ENCODE assay signal across 10 mouse cellular contexts in the genomic region with DNA sequence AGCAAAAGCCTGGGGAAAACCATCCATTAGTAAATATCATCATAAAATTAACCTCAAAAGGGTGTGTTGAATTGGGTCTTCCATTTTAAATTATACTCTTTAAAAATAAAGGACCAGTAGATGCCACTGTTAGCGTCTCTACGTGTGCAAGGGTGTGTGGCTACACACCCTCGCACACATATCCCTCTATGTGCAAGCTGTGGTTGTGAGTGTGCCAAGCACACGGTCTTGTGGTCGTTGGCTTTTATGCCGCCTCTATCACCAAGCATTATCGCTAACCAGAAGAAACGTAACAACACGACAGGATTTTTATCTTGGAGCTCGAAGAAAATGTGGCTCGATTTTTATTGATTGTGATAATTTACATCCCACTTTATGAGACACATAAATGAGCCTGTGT. TPM values are rescaled to one million over a fixed set of nuclear protein-coding genes. Genes with fewer than 3 reads are reported as not detected.
DNase-seq lines count a peak whose midpoint lies in the region; ATAC-seq and TF ChIP-seq lines count a peak whose summit lies in the region.
"Had no signal": no experiment of that assay in that cellular context is flagged by ENCODE, and none has a peak within 500 bp of the region (broad histone marks: within the 10 kb centered on the region; RNA-seq: fewer than 3 reads in every experiment).

No protein-coding gene starts in this region.

- peak overlapping the region; percentile 100 for H3K27ac ChIP-seq in heart, postnatal 0 days (ENCODE audit: low read depth)
- peak overlapping the region; percentile 98; the same call in 1 of the 2 replicates for H3K27ac ChIP-seq in embryonic facial prominence, embryonic 13.5 days
- H3K27ac ChIP-seq in hindbrain, embryonic 13.5 days, result no peak overlapping the region; the same call in 1 of the 2 replicates
- peak overlapping the region; percentile 99; the same call in 1 of the 2 replicates for H3K27ac ChIP-seq in midbrain, embryonic 10.5 days (replicated peaks)
- no peak overlapping the region for H3K27ac ChIP-seq in kidney, embryonic 16.5 days (ENCODE audit: low read length)

- peaks cover 24% of the 10 kb centered on the region; the same call in 1 of the 2 replicates for H3K4me1 ChIP-seq in heart, postnatal 0 days (ENCODE audit: control insufficient read depth, insufficient read depth)
- peaks cover 38% of the 10 kb centered on the region for H3K4me1 ChIP-seq in embryonic facial prominence, embryonic 13.5 days
- H3K4me1 ChIP-seq in hindbrain, embryonic 13.5 days (replicated peaks), result peaks cover 44% of the 10 kb centered on the region
- peaks cover 62% of the 10 kb centered on the region for H3K4me1 ChIP-seq in midbrain, embryonic 10.5 days
- peaks cover 32% of the 10 kb centered on the region for H3K4me1 ChIP-seq in kidney, embryonic 16.5 days (ENCODE audit: insufficient read depth, low read length)

- TF ChIP-seq CTCF in heart, postnatal 0 days (IDR thresholded peaks at IDR 0.05; ENCODE audit: low read depth), result no peak

- H3K4me3 ChIP-seq in heart, postnatal 0 days (ENCODE audit: low read depth, low read length), result no peak overlapping the region
- H3K4me3 ChIP-seq in embryonic facial prominence, embryonic 13.5 days, result no peak overlapping the region
- H3K4me3 ChIP-seq in hindbrain, embryonic 13.5 days, result no peak overlapping the region
- peak overlapping the region; percentile 94 for H3K4me3 ChIP-seq in midbrain, embryonic 10.5 days
- H3K4me3 ChIP-seq in kidney, embryonic 16.5 days (ENCODE audit: low read length), result no peak overlapping the region

- H3K36me3 ChIP-seq in heart, postnatal 0 days (replicated peaks; ENCODE audit: control insufficient read depth, insufficient read depth, low read length), result peaks cover 6% of the 10 kb centered on the region
- peaks cover 12% of the 10 kb centered on the region for H3K36me3 ChIP-seq in embryonic facial prominence, embryonic 13.5 days
- H3K36me3 ChIP-seq in hindbrain, embryonic 13.5 days, result no peaks in the 10 kb centered on the region
- H3K36me3 ChIP-seq in midbrain, embryonic 10.5 days, result peaks cover 15% of the 10 kb centered on the region
- peaks cover 3% of the 10 kb centered on the region; the same call in 1 of the 2 replicates for H3K36me3 ChIP-seq in kidney, embryonic 16.5 days (ENCODE audit: insufficient read depth, low read length)

- H3K9me3 ChIP-seq in heart, postnatal 0 days (replicated peaks; ENCODE audit: control insufficient read depth, low read length), result no peaks in the 10 kb centered on the region
- no peaks in the 10 kb centered on the region for H3K9me3 ChIP-seq in embryonic facial prominence, embryonic 13.5 days
- no peaks in the 10 kb centered on the region for H3K9me3 ChIP-seq in hindbrain, embryonic 13.5 days
- H3K9me3 ChIP-seq in midbrain, embryonic 10.5 days (replicated peaks), result no peaks in the 10 kb centered on the region
- H3K9me3 ChIP-seq in kidney, embryonic 16.5 days (ENCODE audit: low read length), result no peaks in the 10 kb centered on the region

- DNase-seq in heart, postnatal 0 days (ENCODE audit: low spot score), result no peak
- no peak for DNase-seq in heart, postnatal 36 days
- DNase-seq in midbrain, embryonic 10.5 days (ENCODE audit: low spot score), result no peak
- DNase-seq in spleen, postnatal 36 days (ENCODE audit: low spot score in 2 of 2), result no peak
- no peak for DNase-seq in embryo, embryonic 10.5 days (ENCODE audit: low spot score)
- DNase-seq: embryo, embryonic 11 days; right cerebral cortex, postnatal 14 days had no signal

- H3K27me3 ChIP-seq in heart, postnatal 0 days (ENCODE audit: control insufficient read depth, insufficient read depth, low read length), result peaks cover 5% of the 10 kb centered on the region; the same call in 1 of the 2 replicates
- no peaks in the 10 kb centered on the region for H3K27me3 ChIP-seq in embryonic facial prominence, embryonic 13.5 days
- H3K27me3 ChIP-seq in hindbrain, embryonic 13.5 days, result no peaks in the 10 kb centered on the region
- peaks cover 18% of the 10 kb centered on the region; the same call in 1 of the 2 replicates for H3K27me3 ChIP-seq in midbrain, embryonic 10.5 days (ENCODE audit: low read depth, poor library complexity, severe bottlenecking)
- no peaks in the 10 kb centered on the region for H3K27me3 ChIP-seq in kidney, embryonic 16.5 days (ENCODE audit: insufficient read depth, low read length)

- H3K9ac ChIP-seq in heart, postnatal 0 days (replicated peaks; ENCODE audit: low read depth, low read length), result 0 out of 2 replicates have a peak overlapping the region, but pooled peaks have one; percentile 96
- no peak overlapping the region for H3K9ac ChIP-seq in embryonic facial prominence, embryonic 13.5 days
- 0 out of 2 replicates have a peak overlapping the region, but pooled peaks have one; percentile 90 for H3K9ac ChIP-seq in hindbrain, embryonic 13.5 days
- H3K9ac ChIP-seq in kidney, embryonic 16.5 days (replicated peaks; ENCODE audit: low read length), result no peak overlapping the region

- intact Hi-C loops in heart, postnatal 36 days (cut with DNase I), result no loop called here

- no peak overlapping the region for H3K4me2 ChIP-seq in heart, postnatal 0 days (ENCODE audit: low read depth, low read length)
- H3K4me2 ChIP-seq in embryonic facial prominence, embryonic 13.5 days, result peak overlapping the region; percentile 95
- peak overlapping the region; percentile 94 for H3K4me2 ChIP-seq in hindbrain, embryonic 13.5 days
- H3K4me2 ChIP-seq in kidney, embryonic 16.5 days (replicated peaks; ENCODE audit: low read depth, low read length), result no peak overlapping the region

- ATAC-seq in heart, postnatal 0 days (ENCODE audit: insufficient read depth, low read depth), result no peak
- no peak for ATAC-seq in embryonic facial prominence, embryonic 13.5 days (ENCODE audit: insufficient number of reproducible peaks, insufficient read depth, low FRiP score, low TSS enrichment, low read depth)
- ATAC-seq in hindbrain, embryonic 13.5 days (ENCODE audit: low FRiP score), result no peak
- no peak for ATAC-seq in kidney, embryonic 16.5 days (ENCODE audit: low FRiP score, low TSS enrichment)

- TF ChIP-seq EP300 in heart, postnatal 0 days (IDR thresholded peaks at IDR 0.05; ENCODE audit: low read depth), result no peak

- 48% methylated on average over 11 of the region's 11 CpGs for WGBS in heart, postnatal 0 days
- 51% methylated on average over 11 of the region's 11 CpGs for WGBS in embryonic facial prominence, embryonic 13.5 days
- 53% methylated on average over 11 of the region's 11 CpGs for WGBS in hindbrain, embryonic 13.5 days
- 59% methylated on average over 11 of the region's 11 CpGs for WGBS in midbrain, embryonic 10.5 days
- WGBS in kidney, embryonic 16.5 days, result 35% methylated on average over 11 of the region's 11 CpGs

RNA-seq across cellular contexts. Expression of a gene that starts 2.1 kb away (rescaled TPM):
- total RNA-seq in heart, postnatal 0 days (2014; rRNA removed; ENCODE audit: low replicate concordance), result 39.3 and 53.4 TPM in 2 replicates
- polyA plus RNA-seq in heart, postnatal 0 days (2015; fragmentation: Nextera tagmentation; extraction: Ambion mirVana), result 1.6 and 2.0 TPM in 2 replicates
- total RNA-seq in heart, postnatal 36 days (2021), result 10 to 100 TPM; 13.2 to 33.5 TPM
- polyA plus RNA-seq in embryonic facial prominence, embryonic 13.5 days (2015; fragmentation: Nextera tagmentation; extraction: Ambion mirVana), result 7.7 and 8.7 TPM in 2 replicates
- polyA plus RNA-seq in hindbrain, embryonic 13.5 days (2015; fragmentation: Nextera tagmentation; extraction: Ambion mirVana), result 4.5 and 4.6 TPM in 2 replicates
- polyA plus RNA-seq in midbrain, embryonic 10.5 days (2016; fragmentation: Nextera tagmentation; extraction: Ambion mirVana), result 5.6 and 5.9 TPM in 2 replicates
- 4.1 and 4.8 TPM in 2 replicates for polyA plus RNA-seq in kidney, embryonic 16.5 days (2015; fragmentation: Nextera tagmentation; extraction: Ambion mirVana)

Comparison
In these comparisons a context has a peak if more than half of its experiments do, and no peak if none do; other contexts are left out.
1. H3K27ac ChIP-seq: peak in heart, postnatal 0 days (single experiment), embryonic facial prominence, embryonic 13.5 days (single experiment) and midbrain, embryonic 10.5 days (single experiment); none in hindbrain, embryonic 13.5 days (single experiment) and kidney, embryonic 16.5 days (single experiment).
2. H3K4me2 ChIP-seq: peak in embryonic facial prominence, embryonic 13.5 days (single experiment) and hindbrain, embryonic 13.5 days (single experiment); none in heart, postnatal 0 days (single experiment) and kidney, embryonic 16.5 days (single experiment).
3. H3K9ac ChIP-seq: peak in heart, postnatal 0 days (single experiment) and hindbrain, embryonic 13.5 days (single experiment); none in embryonic facial prominence, embryonic 13.5 days (single experiment) and kidney, embryonic 16.5 days (single experiment).